Mouse (Mus musculus): ENCODE measurements around the gene Gm9936. TPM values are rescaled to one million over a fixed set of nuclear protein-coding genes. Genes with fewer than 3 reads are reported as not detected.
"Not testable (repeated sequence)": the region's sequence is repeated elsewhere in the genome, so short reads cannot be mapped to it uniquely, and the experiment has no call there.

Gene Gm9936
- not detected for total RNA-seq (2021)
- long read RNA-seq, experiment 1 = 0 reads
- long read RNA-seq, experiment 2 = 0 reads

DNA sequence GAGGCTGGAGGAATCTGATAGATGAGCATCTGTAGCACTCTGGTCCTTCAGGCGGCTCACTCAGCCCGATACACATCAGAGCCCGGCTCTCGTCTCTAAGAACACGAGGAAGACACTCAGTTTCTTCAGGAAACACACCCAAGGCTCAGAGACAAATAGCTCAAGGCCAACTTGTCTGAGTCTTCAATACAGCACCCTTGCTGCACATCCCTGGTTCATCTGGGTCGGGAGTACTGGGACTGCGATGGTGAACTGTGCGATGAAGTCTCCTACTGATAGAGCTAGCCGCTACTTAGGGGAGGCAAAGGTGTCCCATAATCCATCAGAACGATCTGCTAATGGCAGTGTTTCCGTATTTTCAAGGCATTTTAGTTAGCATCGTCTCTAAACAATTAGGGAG, at the start of gene Gm9936:
Gene Gm9936 (minus strand): TSS at position 101 of the 400 bp plus-strand sequence.
- H3K4me3 ChIP-seq = peak within 1 kb of the TSS; percentile 50
- intact Hi-C loops (cut with DNase I) = no loop called here
- DNase-seq = peak; percentile 6
- H3K27ac ChIP-seq = no peak within 1 kb of the TSS
- no peak for TF ChIP-seq CTCF (IDR thresholded peaks at IDR 0.05)

DNA sequence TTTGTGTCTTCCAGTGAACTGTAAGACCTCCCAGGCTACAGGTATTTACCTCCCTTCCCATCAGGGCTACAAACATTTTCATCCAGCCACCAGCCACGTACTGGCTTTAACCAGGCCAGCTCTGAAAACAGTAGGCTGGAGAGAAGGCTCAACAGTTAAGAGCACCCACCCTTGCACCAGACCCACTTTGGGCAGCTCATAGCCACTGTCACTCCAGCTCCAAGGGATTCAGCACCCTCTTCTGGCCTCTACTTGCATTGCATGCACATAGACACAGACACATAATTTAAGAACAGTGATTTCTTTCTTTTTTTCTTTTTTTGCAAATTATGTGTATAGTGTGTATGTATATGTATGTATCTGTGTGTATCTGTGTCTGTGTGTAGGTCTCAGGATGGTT, 43.9 kb upstream of the Gm9936 start:
- peak; percentile 66 for TF ChIP-seq CTCF (IDR thresholded peaks at IDR 0.05)
- no peak overlapping the region for H3K27ac ChIP-seq
- no peak for DNase-seq
- intact Hi-C loops (cut with DNase I) = no loop called here
- H3K4me3 ChIP-seq = no peak overlapping the region

DNA sequence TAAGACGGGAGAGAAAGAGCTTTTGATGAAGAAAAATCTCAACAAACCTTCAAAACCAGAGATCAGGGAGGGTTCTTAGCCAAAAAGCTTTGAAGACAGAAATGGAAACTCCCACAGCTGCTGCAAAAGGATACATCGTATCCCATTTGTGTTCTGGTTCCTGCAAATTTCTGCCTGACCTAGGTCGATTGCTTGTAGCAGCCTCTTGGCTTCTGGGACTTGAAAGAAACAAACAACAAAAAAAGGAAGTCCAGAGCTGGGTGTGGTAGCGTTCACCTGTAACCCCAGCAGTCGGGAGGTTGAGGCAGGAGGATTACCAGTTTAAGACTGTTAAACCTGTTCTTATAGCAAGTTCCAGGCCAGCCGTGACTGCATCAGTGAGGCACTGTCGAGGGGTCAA, 40.4 kb upstream of the Gm9936 start:
- no peak overlapping the region for H3K27ac ChIP-seq
- intact Hi-C loops (cut with DNase I) = no loop called here
- H3K4me3 ChIP-seq = peak overlapping the region; percentile 13; the same call in 1 of the 2 replicates
- no peak for DNase-seq
- no peak for TF ChIP-seq CTCF (IDR thresholded peaks at IDR 0.05)

DNA sequence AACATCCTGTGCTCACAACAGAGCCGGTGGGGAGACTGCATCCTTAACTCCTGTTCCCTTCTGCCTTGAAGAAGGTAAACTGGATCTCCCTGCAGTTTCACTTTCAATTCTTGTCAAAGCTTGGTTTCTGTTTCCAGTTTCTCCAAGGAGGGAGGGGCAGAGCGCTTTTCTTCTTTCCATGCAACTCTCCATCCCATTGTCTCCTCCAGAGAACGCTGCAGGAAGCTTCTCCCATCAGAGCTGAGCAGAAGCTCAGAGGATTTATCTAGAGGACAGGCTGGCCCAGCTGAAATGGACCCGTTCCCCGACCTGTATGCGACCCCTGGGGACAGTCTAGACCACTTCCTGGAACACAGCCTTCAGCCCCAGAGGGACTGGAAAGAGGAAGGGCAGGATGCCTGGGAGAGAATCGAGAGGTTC, 38.9 kb upstream of the Gm9936 start:
- peak overlapping the region; percentile 75 for H3K4me3 ChIP-seq
- no peak for TF ChIP-seq CTCF (IDR thresholded peaks at IDR 0.05)
- DNase-seq = peak; percentile 24
- peak overlapping the region; percentile 77 for H3K27ac ChIP-seq
- intact Hi-C loops (cut with DNase I) = no loop called here

DNA sequence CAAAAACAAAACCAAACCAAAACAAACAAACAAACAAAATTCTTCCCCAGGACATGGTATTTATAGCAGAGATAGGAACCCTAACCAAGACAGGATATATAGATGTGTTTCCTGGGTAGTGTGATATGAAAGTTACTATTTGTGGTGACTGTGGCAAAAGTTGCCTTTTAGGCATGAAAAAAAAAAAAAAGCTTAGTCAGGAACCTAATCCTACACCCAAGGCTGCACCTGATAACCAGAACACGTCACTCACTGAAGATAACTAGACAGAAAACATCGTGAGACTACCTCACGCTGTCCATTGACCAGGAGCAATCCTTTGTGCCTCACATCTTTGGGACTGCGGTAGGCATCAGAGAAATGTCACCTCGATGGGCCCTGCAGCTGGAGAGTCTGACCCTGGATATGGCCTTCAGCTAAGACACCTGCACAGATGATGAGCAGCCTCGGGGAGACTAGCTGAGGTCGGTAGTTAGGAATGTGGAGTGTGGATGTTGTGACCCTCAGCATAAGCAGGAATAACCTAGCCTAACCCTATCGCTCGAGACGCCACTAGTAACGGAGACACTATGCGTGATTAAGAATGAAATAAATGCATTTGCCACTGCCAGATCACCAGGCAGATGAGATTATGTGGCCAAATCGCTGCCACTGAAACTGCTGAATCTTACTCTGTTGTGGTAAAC, 38.3 kb upstream of the Gm9936 start, which contains the start of gene Oasl2:
Gene Oasl2 (plus strand): TSS at position 249 of the 686 bp plus-strand sequence.
- peak within 1 kb of the TSS; percentile 77 for H3K27ac ChIP-seq
- DNase-seq = no peak
- no peak for TF ChIP-seq CTCF (IDR thresholded peaks at IDR 0.05)
- H3K4me3 ChIP-seq = peak within 1 kb of the TSS; percentile 75
- intact Hi-C loops (cut with DNase I) = no loop called here

DNA sequence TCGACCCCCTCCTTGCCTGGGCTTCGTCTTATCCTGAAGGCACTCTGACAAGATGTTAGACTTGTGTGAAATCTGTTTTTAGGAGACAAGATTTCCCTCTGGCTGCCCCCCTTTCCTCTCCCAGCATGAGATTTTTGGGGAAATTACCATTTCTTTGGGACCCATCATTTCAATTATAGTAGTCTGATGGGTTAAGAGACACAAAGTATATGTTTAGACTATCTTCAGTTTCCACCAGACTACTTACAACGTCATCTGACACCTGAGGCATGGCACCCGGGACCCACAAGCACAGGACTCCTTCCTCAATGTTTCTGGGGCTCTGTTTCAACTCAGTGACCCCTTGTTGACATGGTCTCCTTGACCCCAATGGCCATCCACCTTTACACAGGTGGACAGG, 37.1 kb upstream of the Gm9936 start:
- no peak for TF ChIP-seq CTCF (IDR thresholded peaks at IDR 0.05)
- DNase-seq = no peak
- Histone ChIP-seq H3K27ac (no peak overlapping the region), H3K4me3 (no peak overlapping the region)
- intact Hi-C loops (cut with DNase I) = no loop called here

DNA sequence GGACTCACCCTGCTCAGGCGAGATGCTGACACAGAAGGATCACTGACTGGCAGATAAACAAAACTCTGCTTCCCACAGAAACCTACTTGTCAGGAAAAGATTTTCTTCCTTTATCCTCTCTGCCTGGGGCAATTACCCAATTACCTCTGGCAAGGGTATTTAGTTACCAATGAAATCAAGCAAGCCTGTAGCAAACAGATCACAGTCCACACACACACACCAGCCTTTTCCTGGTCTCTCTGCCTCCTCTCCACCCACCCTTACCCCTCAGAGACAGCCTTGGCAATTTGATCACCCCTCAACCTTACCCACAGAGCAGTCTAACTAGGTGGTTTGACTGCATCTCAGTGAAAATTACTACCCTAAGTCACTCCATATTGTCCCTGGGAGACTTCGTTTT, 30.5 kb upstream of the Gm9936 start:
- DNase-seq = no peak
- TF ChIP-seq CTCF (IDR thresholded peaks at IDR 0.05) = no peak
- Histone ChIP-seq H3K4me3 (no peak overlapping the region), H3K27ac (no peak overlapping the region)
- intact Hi-C loops (cut with DNase I) = no loop called here

DNA sequence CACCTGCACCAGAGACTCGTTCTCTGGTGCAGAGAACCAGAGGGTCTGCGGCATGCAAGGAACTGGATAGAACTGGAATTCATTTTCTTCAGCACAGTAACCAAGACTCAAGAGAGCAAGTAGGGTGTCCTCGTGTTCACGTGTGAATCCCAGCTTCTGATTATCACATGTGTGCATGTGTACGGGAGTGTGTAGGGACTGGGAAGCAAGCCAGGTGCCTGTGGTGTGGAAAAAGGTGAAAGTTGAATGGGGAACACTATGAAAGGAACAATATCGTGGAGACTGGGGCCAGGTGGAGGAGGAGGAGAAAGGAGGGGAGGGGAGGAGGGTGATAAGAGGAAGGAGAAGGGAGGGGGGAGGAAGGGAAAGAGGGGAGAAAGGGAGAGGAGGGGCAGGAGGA, 28.3 kb upstream of the Gm9936 start:
- Histone ChIP-seq H3K27ac (no peak overlapping the region), H3K4me3 (no peak overlapping the region)
- intact Hi-C loops (cut with DNase I) = no loop called here
- TF ChIP-seq CTCF (IDR thresholded peaks at IDR 0.05) = no peak
- DNase-seq = no peak

DNA sequence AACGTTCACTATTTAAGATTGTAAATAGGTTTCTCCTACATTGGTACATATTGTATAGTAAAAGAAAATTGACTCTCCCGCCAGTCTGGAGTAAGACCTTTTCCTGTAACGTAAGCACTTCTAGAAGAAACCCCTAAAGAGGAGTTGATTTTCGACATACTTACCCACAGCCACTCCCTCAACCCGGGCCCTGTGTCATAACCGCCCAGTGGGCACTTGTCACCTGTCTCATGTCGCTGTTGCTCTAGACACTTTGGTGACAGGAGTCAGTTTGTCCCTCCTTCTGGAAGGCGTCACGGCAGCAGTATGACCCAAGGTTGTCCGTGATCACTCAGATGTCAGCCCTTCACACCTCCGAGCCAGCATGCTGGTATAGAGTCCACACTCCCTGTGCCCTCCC, 24.5 kb upstream of the Gm9936 start:
- H3K27ac ChIP-seq = no peak overlapping the region
- no peak for TF ChIP-seq CTCF (IDR thresholded peaks at IDR 0.05)
- DNase-seq = no peak
- H3K4me3 ChIP-seq = no peak overlapping the region
- intact Hi-C loops (cut with DNase I) = no loop called here

DNA sequence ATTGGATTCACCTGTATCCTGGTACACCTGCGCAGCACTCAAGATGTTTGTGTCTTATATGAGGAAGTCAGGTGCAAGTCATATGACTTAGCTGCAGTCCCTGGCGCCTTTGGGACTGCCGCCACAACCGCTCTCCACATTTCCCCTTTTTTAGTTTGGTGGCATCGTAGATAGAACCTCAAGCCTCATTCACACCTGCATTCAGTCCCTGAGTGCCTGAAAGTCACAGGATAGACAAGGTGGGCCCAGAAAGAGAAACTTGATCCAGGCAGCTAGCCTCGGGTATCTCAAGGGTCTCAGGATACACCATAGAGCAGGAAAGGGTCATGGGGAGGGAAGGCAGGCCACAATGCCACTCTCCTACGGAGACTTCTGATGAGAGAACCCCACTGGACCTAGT, 23.8 kb upstream of the Gm9936 start:
- DNase-seq; H3K27ac ChIP-seq; H3K4me3 ChIP-seq; intact Hi-C loops (cut with DNase I): not testable (repeated sequence)

DNA sequence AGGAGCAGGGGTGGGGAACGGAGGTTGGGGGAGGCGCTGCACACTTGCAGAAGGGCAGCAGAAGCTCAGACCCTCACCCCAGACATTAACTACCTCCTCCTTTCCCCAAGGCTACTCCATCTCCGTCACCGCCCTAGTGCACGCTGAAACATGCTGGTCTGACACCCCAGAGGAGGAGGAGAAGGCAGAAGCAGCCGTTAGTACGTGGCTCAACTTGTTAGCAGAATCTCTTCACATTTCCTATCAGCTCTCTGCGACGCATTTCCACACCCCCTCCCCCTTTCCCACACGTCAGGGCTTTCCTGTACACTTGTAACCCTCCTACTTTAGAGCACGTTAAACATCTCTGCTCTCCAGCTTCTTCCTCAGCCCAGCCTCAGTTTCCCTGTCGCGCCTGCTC, 20.9 kb upstream of the Gm9936 start:
- Histone ChIP-seq H3K27ac (no peak overlapping the region), H3K4me3 (no peak overlapping the region)
- no peak for DNase-seq
- intact Hi-C loops (cut with DNase I) = no loop called here
- no peak for TF ChIP-seq CTCF (IDR thresholded peaks at IDR 0.05)

DNA sequence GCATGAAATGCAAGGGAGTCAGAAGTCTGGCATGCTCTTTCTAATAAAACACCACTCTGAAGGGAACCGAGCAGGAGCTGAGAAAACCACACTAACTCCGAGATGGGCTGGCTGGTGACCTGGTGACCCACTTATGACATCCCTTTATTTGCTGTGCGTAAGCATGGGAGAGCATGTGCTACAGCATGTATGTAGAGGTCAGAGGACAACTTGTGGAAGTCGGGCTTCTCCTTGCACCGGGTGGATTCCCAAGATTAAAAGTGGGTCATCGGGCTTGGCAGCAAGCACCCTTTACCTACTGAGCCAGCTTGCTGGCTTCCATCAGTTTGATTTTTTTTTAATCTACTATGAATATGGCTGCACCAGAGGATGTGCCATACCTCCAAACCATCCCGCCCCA, 19.0 kb upstream of the Gm9936 start:
- no peak for DNase-seq
- intact Hi-C loops (cut with DNase I) = no loop called here
- no peak overlapping the region for H3K27ac ChIP-seq
- H3K4me3 ChIP-seq = no peak overlapping the region
- TF ChIP-seq CTCF (IDR thresholded peaks at IDR 0.05) = no peak

DNA sequence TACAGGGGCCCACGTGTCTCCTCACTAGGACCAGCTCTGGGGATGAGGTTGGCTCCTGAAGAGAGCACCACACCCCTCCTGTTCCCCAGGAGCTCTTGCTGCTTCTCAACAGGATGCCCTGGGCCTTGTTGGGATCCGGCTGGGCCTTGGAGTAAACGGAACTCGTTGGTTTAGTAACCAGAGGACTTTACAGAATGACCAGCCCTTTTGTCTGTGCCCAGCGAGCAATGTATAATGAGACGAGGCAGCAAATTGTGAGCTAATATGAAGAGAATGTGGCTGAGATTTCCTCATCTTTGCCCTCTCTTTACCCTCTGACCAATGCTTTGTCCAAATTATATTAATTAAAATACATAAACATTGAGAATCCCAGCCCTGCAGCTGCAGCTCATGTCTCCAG, 17.8 kb upstream of the Gm9936 start:
- TF ChIP-seq CTCF (IDR thresholded peaks at IDR 0.05) = no peak
- intact Hi-C loops (cut with DNase I) = no loop called here
- Histone ChIP-seq H3K4me3 (no peak overlapping the region), H3K27ac (no peak overlapping the region)
- DNase-seq = no peak

DNA sequence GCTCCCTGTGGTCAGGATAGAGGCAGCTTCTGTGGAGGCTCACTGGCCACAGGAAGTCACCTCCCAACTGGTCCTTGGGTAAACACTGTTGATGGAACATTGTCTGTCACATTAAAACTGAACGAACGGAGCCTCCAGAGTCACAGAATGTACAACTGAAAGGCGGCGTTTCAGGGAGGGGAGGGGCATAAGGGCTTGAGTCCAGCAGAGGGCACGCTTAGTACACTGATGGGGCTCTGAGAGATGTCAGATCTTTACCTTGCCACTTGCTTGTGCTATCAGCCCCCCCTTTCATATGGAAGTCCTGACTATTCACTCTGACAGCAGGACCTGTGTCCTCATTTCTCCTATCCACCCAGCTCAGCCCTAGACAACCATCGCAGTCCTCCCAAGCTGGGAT, 17.4 kb upstream of the Gm9936 start:
- Histone ChIP-seq H3K27ac (no peak overlapping the region), H3K4me3 (no peak overlapping the region)
- TF ChIP-seq CTCF (IDR thresholded peaks at IDR 0.05) = peak; percentile 30; the same call in 1 of the 2 replicates
- intact Hi-C loops (cut with DNase I) = no loop called here
- DNase-seq = no peak
